Mouse (Mus musculus): ENCODE measurements at regions not wholly inside any gene's neighbourhood (a gene's known extent, or its start where the extent isn't known, plus 50 kb on each side); places are given as distances from the start of the nearest gene placed in this dataset.
"Not testable (repeated sequence)": the region's sequence is repeated elsewhere in the genome, so short reads cannot be mapped to it uniquely, and the experiment has no call there.

DNA sequence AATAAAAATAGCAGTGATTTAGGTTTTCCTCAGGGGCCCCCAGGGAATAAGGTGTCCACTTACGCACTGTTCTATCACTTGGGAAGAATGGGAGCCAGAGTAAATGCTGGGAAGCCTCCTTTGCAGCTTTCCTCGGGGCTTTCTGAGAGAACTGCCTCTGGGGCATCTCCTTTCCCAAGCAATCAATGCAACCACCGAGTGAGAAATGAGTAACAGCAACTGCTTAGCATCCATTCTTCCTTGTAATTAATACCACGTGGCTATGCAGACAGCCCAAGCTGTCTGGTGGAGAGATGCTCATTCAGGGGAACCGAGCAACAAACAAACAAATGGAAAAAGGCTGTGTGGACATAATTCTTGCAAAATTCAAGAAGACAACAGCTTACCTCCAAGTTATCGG is 117.9 kb upstream of the Camk1g start:
- ATAC-seq (ENCODE audit: extremely low read depth, insufficient number of reproducible peaks, low FRiP score, poor library complexity, severe bottlenecking) (no peak), DNase-seq (ENCODE audit: low spot score) (no peak)
- Histone ChIP-seq H3K27me3 (ENCODE audit: insufficient read depth, low read length) (no peaks in the 10 kb centered on the region), H3K9me3 (replicated peaks) (no peaks in the 10 kb centered on the region), H3K4me1 (ENCODE audit: insufficient read depth, low read depth, low read length) (no peaks in the 10 kb centered on the region), H3K4me3 (ENCODE audit: low read depth, low read length) (no peak overlapping the region), H3K36me3 (replicated peaks) (no peaks in the 10 kb centered on the region)
- no peak for TF ChIP-seq GATA2 (IDR thresholded peaks at IDR 0.05; ENCODE audit: borderline replicate concordance, low read depth, low read length)
- no peak for TF ChIP-seq POLR2AphosphoS5 (IDR thresholded peaks at IDR 0.05; ENCODE audit: insufficient replicate concordance, low read depth, low read length)
- no peak for TF ChIP-seq TAL1 (conservative IDR thresholded peaks at IDR 0.05; ENCODE audit: low read depth, low read length)
- no peak for TF ChIP-seq GATA1 (IDR thresholded peaks at IDR 0.05; ENCODE audit: borderline replicate concordance, low read length)
- no peak for TF ChIP-seq CTCF (IDR thresholded peaks at IDR 0.05; ENCODE audit: low read depth, low read length)

DNA sequence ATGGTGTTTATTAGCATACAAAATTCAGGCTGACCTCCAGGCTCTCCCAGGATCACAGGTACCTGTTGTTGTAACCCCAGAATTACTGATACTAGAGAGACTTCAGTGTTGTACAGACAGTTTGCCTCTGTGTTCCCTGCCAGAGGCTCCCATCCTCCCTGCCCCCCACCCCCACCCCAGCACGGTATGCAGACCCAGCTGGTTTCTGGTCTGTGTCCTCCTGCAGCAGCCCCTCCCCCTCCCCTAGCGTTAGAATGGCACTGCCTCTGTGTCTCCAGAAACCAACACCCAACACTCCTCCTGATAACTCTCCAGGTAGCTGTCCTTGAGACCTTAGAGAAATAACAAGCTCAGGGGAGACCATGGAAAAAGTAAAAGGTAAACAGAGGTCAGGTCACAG is 116.6 kb upstream of the Camk1g start:
- not testable (repeated sequence) for DNase-seq (ENCODE audit: low spot score); ATAC-seq (ENCODE audit: extremely low read depth, insufficient number of reproducible peaks, low FRiP score, poor library complexity, severe bottlenecking); H3K9me3 ChIP-seq (replicated peaks); H3K27me3 ChIP-seq (ENCODE audit: insufficient read depth, low read length); H3K4me1 ChIP-seq (ENCODE audit: insufficient read depth, low read depth, low read length); H3K36me3 ChIP-seq (replicated peaks); H3K4me3 ChIP-seq (ENCODE audit: low read depth, low read length)

- Histone ChIP-seq H3K4me1 (ENCODE audit: insufficient read depth, low read depth, low read length) (no peaks in the 10 kb centered on the region), H3K36me3 (replicated peaks) (no peaks in the 10 kb centered on the region), H3K9me3 (replicated peaks) (no peaks in the 10 kb centered on the region), H3K4me3 (ENCODE audit: low read depth, low read length) (no peak overlapping the region), H3K27me3 (ENCODE audit: insufficient read depth, low read length) (no peaks in the 10 kb centered on the region)
- DNase-seq (ENCODE audit: low spot score) (no peak), ATAC-seq (ENCODE audit: extremely low read depth, insufficient number of reproducible peaks, low FRiP score, poor library complexity, severe bottlenecking) (no peak)
- TF ChIP-seq POLR2AphosphoS5 (IDR thresholded peaks at IDR 0.05; ENCODE audit: insufficient replicate concordance, low read depth, low read length) (no peak), GATA2 (IDR thresholded peaks at IDR 0.05; ENCODE audit: borderline replicate concordance, low read depth, low read length) (no peak), GATA1 (IDR thresholded peaks at IDR 0.05; ENCODE audit: borderline replicate concordance, low read length) (no peak), TAL1 (conservative IDR thresholded peaks at IDR 0.05; ENCODE audit: low read depth, low read length) (no peak), CTCF (IDR thresholded peaks at IDR 0.05; ENCODE audit: low read depth, low read length) (no peak)
Measured at GRCm38 (mm10) chr1:193484977-193485376, 114.9 kb upstream of the Camk1g start.

- no peak for ATAC-seq (ENCODE audit: extremely low read depth, insufficient number of reproducible peaks, low FRiP score, poor library complexity, severe bottlenecking)
- Histone ChIP-seq H3K4me3 (ENCODE audit: low read depth, low read length) (no peak overlapping the region), H3K4me1 (ENCODE audit: insufficient read depth, low read depth, low read length) (no peaks in the 10 kb centered on the region), H3K27me3 (ENCODE audit: insufficient read depth, low read length) (no peaks in the 10 kb centered on the region), H3K9me3 (replicated peaks) (no peaks in the 10 kb centered on the region), H3K36me3 (replicated peaks) (no peaks in the 10 kb centered on the region)
- TF ChIP-seq GATA1 (IDR thresholded peaks at IDR 0.05; ENCODE audit: borderline replicate concordance, low read length) (no peak), CTCF (IDR thresholded peaks at IDR 0.05; ENCODE audit: low read depth, low read length) (no peak), GATA2 (IDR thresholded peaks at IDR 0.05; ENCODE audit: borderline replicate concordance, low read depth, low read length) (no peak), TAL1 (conservative IDR thresholded peaks at IDR 0.05; ENCODE audit: low read depth, low read length) (no peak), POLR2AphosphoS5 (IDR thresholded peaks at IDR 0.05; ENCODE audit: insufficient replicate concordance, low read depth, low read length) (no peak)
- no peak for DNase-seq (ENCODE audit: low spot score)
Measured at GRCm38 (mm10) chr1:193477298-193477697, 107.2 kb upstream of the Camk1g start.

- Histone ChIP-seq H3K36me3 (replicated peaks) (no peaks in the 10 kb centered on the region), H3K4me3 (ENCODE audit: low read depth, low read length) (no peak overlapping the region), H3K27me3 (ENCODE audit: insufficient read depth, low read length) (no peaks in the 10 kb centered on the region), H3K9me3 (replicated peaks) (no peaks in the 10 kb centered on the region), H3K4me1 (ENCODE audit: insufficient read depth, low read depth, low read length) (no peaks in the 10 kb centered on the region)
- ATAC-seq (ENCODE audit: extremely low read depth, insufficient number of reproducible peaks, low FRiP score, poor library complexity, severe bottlenecking): no peak
- no peak for TF ChIP-seq TAL1 (conservative IDR thresholded peaks at IDR 0.05; ENCODE audit: low read depth, low read length)
- no peak for TF ChIP-seq POLR2AphosphoS5 (IDR thresholded peaks at IDR 0.05; ENCODE audit: insufficient replicate concordance, low read depth, low read length)
- no peak for TF ChIP-seq GATA2 (IDR thresholded peaks at IDR 0.05; ENCODE audit: borderline replicate concordance, low read depth, low read length)
- no peak for TF ChIP-seq CTCF (IDR thresholded peaks at IDR 0.05; ENCODE audit: low read depth, low read length)
- TF ChIP-seq GATA1 (IDR thresholded peaks at IDR 0.05; ENCODE audit: borderline replicate concordance, low read length): no peak
- DNase-seq (ENCODE audit: low spot score): no peak
Measured at GRCm38 (mm10) chr1:193476805-193477204, 106.7 kb upstream of the Camk1g start.

- ATAC-seq (ENCODE audit: extremely low read depth, insufficient number of reproducible peaks, low FRiP score, poor library complexity, severe bottlenecking): no peak
- Histone ChIP-seq H3K27me3 (ENCODE audit: insufficient read depth, low read length) (no peaks in the 10 kb centered on the region), H3K36me3 (replicated peaks) (no peaks in the 10 kb centered on the region), H3K4me1 (ENCODE audit: insufficient read depth, low read depth, low read length) (no peaks in the 10 kb centered on the region), H3K9me3 (replicated peaks) (no peaks in the 10 kb centered on the region), H3K4me3 (ENCODE audit: low read depth, low read length) (no peak overlapping the region)
- TF ChIP-seq TAL1 (conservative IDR thresholded peaks at IDR 0.05; ENCODE audit: low read depth, low read length) (no peak), GATA2 (IDR thresholded peaks at IDR 0.05; ENCODE audit: borderline replicate concordance, low read depth, low read length) (no peak), POLR2AphosphoS5 (IDR thresholded peaks at IDR 0.05; ENCODE audit: insufficient replicate concordance, low read depth, low read length) (no peak), GATA1 (IDR thresholded peaks at IDR 0.05; ENCODE audit: borderline replicate concordance, low read length) (no peak), CTCF (IDR thresholded peaks at IDR 0.05; ENCODE audit: low read depth, low read length) (no peak)
- no peak for DNase-seq (ENCODE audit: low spot score)
Measured at GRCm38 (mm10) chr1:193466306-193466705, 96.2 kb upstream of the Camk1g start.

- TF ChIP-seq GATA1 (IDR thresholded peaks at IDR 0.05; ENCODE audit: borderline replicate concordance, low read length) (no peak), CTCF (IDR thresholded peaks at IDR 0.05; ENCODE audit: low read depth, low read length) (no peak), TAL1 (conservative IDR thresholded peaks at IDR 0.05; ENCODE audit: low read depth, low read length) (no peak), POLR2AphosphoS5 (IDR thresholded peaks at IDR 0.05; ENCODE audit: insufficient replicate concordance, low read depth, low read length) (no peak), GATA2 (IDR thresholded peaks at IDR 0.05; ENCODE audit: borderline replicate concordance, low read depth, low read length) (no peak)
- H3K27me3 ChIP-seq (ENCODE audit: insufficient read depth, low read length): no peaks in the 10 kb centered on the region
- no peak overlapping the region for H3K4me3 ChIP-seq (ENCODE audit: low read depth, low read length)
- no peaks in the 10 kb centered on the region for H3K4me1 ChIP-seq (ENCODE audit: insufficient read depth, low read depth, low read length)
- DNase-seq (ENCODE audit: low spot score) (no peak), ATAC-seq (ENCODE audit: extremely low read depth, insufficient number of reproducible peaks, low FRiP score, poor library complexity, severe bottlenecking) (no peak)
- no peaks in the 10 kb centered on the region for H3K36me3 ChIP-seq (replicated peaks)
- H3K9me3 ChIP-seq (replicated peaks): no peaks in the 10 kb centered on the region
Measured at GRCm38 (mm10) chr1:193459735-193460134, 89.6 kb upstream of the Camk1g start.
